Mouse (Mus musculus) 416B (cell line): ENCODE measurements around the gene Pafah1b1.

ENCODE experiments used
- DNase-seq: peaks from one replicate; pipeline ENCODE4 v3.0.0; 2011; ENCODE audit warnings: low read depth

Gene Pafah1b1

GRCm38 (mm10) chr11:74661641-74662040 lies 62.8 kb downstream of the Pafah1b1 start:
- DNase-seq, result no peak

- no peak for DNase-seq
Measured at GRCm38 (mm10) chr11:74660336-74660735, 64.1 kb downstream of the Pafah1b1 start.

- DNase-seq, result peak; percentile 66
Measured at GRCm38 (mm10) chr11:74655941-74656340, 68.5 kb downstream of the Pafah1b1 start.

GRCm38 (mm10) chr11:74653385-74653784 lies 71.1 kb downstream of the Pafah1b1 start:
- DNase-seq, result no peak

GRCm38 (mm10) chr11:74652791-74653191 lies 71.7 kb downstream of the Pafah1b1 start:
- no peak for DNase-seq

GRCm38 (mm10) chr11:74650576-74651100 lies 73.8 kb downstream of the Pafah1b1 start:
- peak; percentile 29 for DNase-seq

GRCm38 (mm10) chr11:74649647-74650551 lies 74.6 kb downstream of the Pafah1b1 start:
- DNase-seq, result peak; percentile 55

- peak; percentile 98 for DNase-seq
Measured at GRCm38 (mm10) chr11:74649095-74649646, 75.3 kb downstream of the Pafah1b1 start, which contains the start of gene Cluh. TSS of gene Cluh (plus strand) at chr11:74649495.

- DNase-seq, result no peak
Measured at GRCm38 (mm10) chr11:74648676-74649075, 75.8 kb downstream of the Pafah1b1 start.

- DNase-seq, result peak; percentile 68
Measured at GRCm38 (mm10) chr11:74647966-74648365, 76.5 kb downstream of the Pafah1b1 start.

- no peak for DNase-seq
Measured at GRCm38 (mm10) chr11:74639628-74640027, 84.8 kb downstream of the Pafah1b1 start.

- DNase-seq, result no peak
Measured at GRCm38 (mm10) chr11:74638791-74639411, 85.6 kb downstream of the Pafah1b1 start.

GRCm38 (mm10) chr11:74637971-74638790 lies 86.3 kb downstream of the Pafah1b1 start:
- DNase-seq, result peak; percentile 76

GRCm38 (mm10) chr11:74637486-74637885 lies 87.0 kb downstream of the Pafah1b1 start:
- DNase-seq, result no peak

- DNase-seq, result peak; percentile 85
Measured at GRCm38 (mm10) chr11:74634490-74635275, 89.8 kb downstream of the Pafah1b1 start.

GRCm38 (mm10) chr11:74631880-74632789 lies 92.3 kb downstream of the Pafah1b1 start:
- no peak for DNase-seq

GRCm38 (mm10) chr11:74627481-74627880 lies 97.0 kb downstream of the Pafah1b1 start:
- no peak for DNase-seq

- peak; percentile 83 for DNase-seq
Measured at GRCm38 (mm10) chr11:74625333-74625732, 99.1 kb downstream of the Pafah1b1 start.
